Mouse (Mus musculus) embryonic facial prominence, embryonic 14.5 days (tissue): ENCODE results near the gene Twf1. TPM values are rescaled to one million over a fixed set of nuclear protein-coding genes. Genes with fewer than 3 reads are reported as not detected.

Source experiments
- ATAC-seq: fragments of 200-750 bp; cut with Nextera tagmentation; 2 replicates; pipeline ENCODE4 v1.8.0; 2017; ENCODE audit warnings: low read depth, moderate number of reproducible peaks, moderate TSS enrichment
- DNase-seq: peaks from one replicate; pipeline ENCODE4 v3.0.0-alpha.2; 2015; ENCODE audit warnings: low spot score
- H3K27ac ChIP-seq: fragments of 300-500 bp; sonication (generic); replicated peaks from 2 replicates; pipeline ENCODE4 v1.5.1; 2014; ENCODE audit warnings: low read depth, mild to moderate bottlenecking, low read length, moderate library complexity
- H3K27me3 ChIP-seq: fragments of 300-500 bp; sonication (generic); replicated peaks from 2 replicates; pipeline ENCODE4 v1.6.1; 2014; ENCODE audit warnings: low read length; ENCODE audit not compliant: control insufficient read depth, insufficient read depth
- H3K36me3 ChIP-seq: fragments of 300-500 bp; sonication (generic); 2 replicates; pipeline ENCODE4 v1.6.1; 2014; ENCODE audit warnings: low read length, mixed read lengths; ENCODE audit not compliant: control insufficient read depth, insufficient read depth
- H3K4me1 ChIP-seq: fragments of 300-500 bp; sonication (generic); 2 replicates; pipeline ENCODE4 v1.6.1; 2014; ENCODE audit warnings: antibody characterized with exemption, low read length; ENCODE audit not compliant: control insufficient read depth, insufficient read depth
- H3K4me2 ChIP-seq: fragments of 300-500 bp; sonication (generic); 2 replicates; pipeline ENCODE4 v1.6.1; 2014; ENCODE audit warnings: low read depth, mild to moderate bottlenecking, low read length, moderate library complexity, mixed read lengths
- H3K4me3 ChIP-seq: fragments of 300-500 bp; sonication (generic); 2 replicates; pipeline ENCODE4 v1.5.1; 2014; ENCODE audit warnings: low read depth, mild to moderate bottlenecking, low read length
- H3K9ac ChIP-seq: fragments of 300-500 bp; sonication (generic); 2 replicates; pipeline ENCODE4 v1.6.1; 2014; ENCODE audit warnings: low read depth, mild to moderate bottlenecking, low read length, moderate library complexity, mixed read lengths
- H3K9me3 ChIP-seq: fragments of 300-500 bp; sonication (generic); 2 replicates; pipeline ENCODE4 v1.6.1; 2016; ENCODE audit warnings: low read length; ENCODE audit not compliant: control insufficient read depth
- WGBS: fragments of 180-500 bp; shearing (Covaris S2); extraction: QIAGEN DNeasy Blood & Tissue Kit; methylation state at CpG from one replicate; pipeline ENCODE4 v1.1.7; 2014; 5-methylcytosine and 5-hydroxymethylcytosine counted together
- polyA plus RNA-seq: library from polyadenylated mRNA; unstranded; fragments of >200 nt; fragmentation: Nextera tagmentation; extraction: Ambion mirVana; gene quantifications from 2 replicates; pipeline ENCODE4 v1.2.1, GENCODE M21; 2014

The Twf1 gene
- polyA plus RNA-seq, 1 experiment from 2014 or later, result 78.3 TPM

DNA sequence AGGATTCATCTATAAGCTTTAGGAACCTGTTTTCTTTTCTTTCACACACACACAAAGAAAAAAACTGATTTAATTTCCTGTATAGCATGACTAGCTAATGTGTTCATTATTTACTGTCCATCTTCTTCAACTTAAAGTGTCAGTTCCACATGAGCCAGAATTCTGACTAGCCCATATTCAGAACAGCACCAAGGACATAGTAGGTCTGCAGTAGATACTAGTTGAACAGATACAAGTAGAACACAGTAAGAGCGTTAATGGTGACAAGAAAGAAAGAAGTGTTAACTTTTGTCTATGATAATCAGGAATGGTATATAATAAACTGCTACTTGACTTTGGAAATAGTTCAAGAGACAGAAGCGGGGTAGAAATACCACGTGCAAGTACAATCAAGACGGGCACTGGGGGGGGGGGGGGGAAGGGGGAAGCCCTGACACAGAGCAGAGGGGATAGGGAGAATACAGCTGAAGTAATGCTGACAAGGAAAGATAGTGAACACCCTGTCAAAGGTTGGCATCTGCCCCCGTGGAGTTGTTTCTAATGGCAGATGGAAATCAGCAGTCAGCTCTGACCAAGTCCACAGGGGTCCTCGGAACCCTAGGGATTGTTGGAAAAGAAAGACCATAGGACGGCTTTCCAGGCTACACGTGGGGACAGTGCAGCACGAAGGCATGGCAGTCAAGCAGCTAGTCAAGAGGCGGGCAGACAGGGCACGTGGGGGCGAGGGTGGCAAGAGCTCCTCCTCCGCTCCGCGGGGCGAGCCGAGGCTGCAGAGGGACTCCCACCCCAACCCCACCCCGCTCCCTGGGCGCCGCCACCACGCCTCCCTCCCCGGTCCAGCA lies 46.9 kb downstream of the Twf1 start:
- WGBS, result 13% methylated on average over 13 of the region's 22 CpGs
- peaks cover 4% of the 10 kb centered on the region; the same call in 1 of the 2 replicates for H3K4me1 ChIP-seq
- peak overlapping the region; percentile 84 for H3K4me2 ChIP-seq
- H3K27me3 ChIP-seq, result no peaks in the 10 kb centered on the region
- no peak for DNase-seq
- no peaks in the 10 kb centered on the region for H3K9me3 ChIP-seq
- peak overlapping the region; percentile 74 for H3K4me3 ChIP-seq
- H3K27ac ChIP-seq, result no peak overlapping the region; the same call in 1 of the 2 replicates
- H3K36me3 ChIP-seq, result no peaks in the 10 kb centered on the region
- ATAC-seq, result peak; percentile 90
- peak overlapping the region; percentile 71 for H3K9ac ChIP-seq

DNA sequence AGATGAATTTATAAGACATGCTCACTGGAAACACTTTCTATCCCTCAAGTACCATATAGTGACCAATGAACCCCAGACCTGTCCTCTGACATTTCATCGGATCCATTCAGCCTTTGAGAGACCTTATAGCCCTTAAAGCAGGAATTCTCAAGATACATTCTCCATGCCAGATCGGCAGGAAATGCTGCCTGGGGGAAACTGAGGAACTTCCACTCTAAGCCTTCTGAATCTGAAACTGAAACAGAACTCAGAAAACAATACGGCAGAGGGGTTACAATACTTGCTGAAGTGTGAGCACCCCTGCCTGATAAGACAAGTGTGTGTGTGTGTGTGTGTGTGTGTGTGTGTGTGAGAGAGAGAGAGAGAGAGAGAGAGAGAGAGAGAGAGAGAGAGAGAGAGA lies 50.4 kb downstream of the Twf1 start:
- DNase-seq, result no peak
- Histone ChIP-seq H3K4me3 (no peak overlapping the region), H3K27me3 (no peaks in the 10 kb centered on the region), H3K27ac (no peak overlapping the region), H3K9ac (no peak overlapping the region), H3K4me2 (no peak overlapping the region), H3K4me1 (peaks cover 4% of the 10 kb centered on the region; the same call in 1 of the 2 replicates), H3K9me3 (no peaks in the 10 kb centered on the region), H3K36me3 (no peaks in the 10 kb centered on the region)
- no peak for ATAC-seq
- 86% methylated on average over 3 of the region's 3 CpGs for WGBS

DNA sequence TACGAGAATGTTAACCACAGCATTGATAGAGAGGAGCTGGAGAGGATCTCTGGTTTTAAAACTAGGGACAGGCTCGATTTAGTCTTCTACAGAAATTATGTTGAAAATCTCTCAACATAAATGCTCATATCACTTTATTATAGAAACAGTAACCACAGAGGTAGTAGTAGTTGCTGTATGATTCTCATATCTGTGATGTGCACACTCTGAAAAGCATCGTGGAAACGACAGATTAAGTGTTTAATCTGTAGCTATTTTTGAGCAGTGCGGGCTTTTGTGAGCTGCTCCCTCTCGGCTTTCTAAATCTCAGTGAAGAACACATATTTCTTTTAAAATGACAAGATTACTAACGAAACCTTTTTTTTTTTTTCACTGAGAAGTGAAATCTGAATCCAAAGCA lies 54.2 kb downstream of the Twf1 start:
- ATAC-seq, result no peak
- Histone ChIP-seq H3K27me3 (no peaks in the 10 kb centered on the region), H3K4me3 (no peak overlapping the region), H3K4me1 (no peaks in the 10 kb centered on the region), H3K36me3 (peaks cover 15% of the 10 kb centered on the region), H3K9ac (no peak overlapping the region), H3K9me3 (no peaks in the 10 kb centered on the region), H3K4me2 (no peak overlapping the region), H3K27ac (no peak overlapping the region)
- WGBS, result 91% methylated on average over 7 of the region's 7 CpGs
- no peak for DNase-seq

DNA sequence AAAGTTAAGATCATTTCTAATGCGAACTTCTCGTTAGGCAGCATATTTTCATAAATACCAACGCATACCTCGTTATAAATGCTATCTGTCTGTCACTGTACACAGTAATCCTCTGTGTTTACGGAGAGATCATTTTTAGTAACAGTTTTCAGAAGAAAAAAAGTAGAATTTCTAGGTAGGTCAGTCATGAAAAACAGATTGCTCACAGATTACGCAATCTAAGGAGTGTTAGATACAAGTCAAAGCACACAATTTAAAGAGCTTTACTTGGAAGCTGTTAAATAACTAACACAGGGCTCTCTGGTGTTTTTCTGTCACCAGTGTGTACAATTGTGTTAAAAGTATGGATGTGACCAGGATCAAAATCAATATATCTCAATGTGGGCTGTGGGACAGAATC lies 56.7 kb downstream of the Twf1 start:
- 83% methylated on average over 6 of the region's 6 CpGs for WGBS
- H3K36me3 ChIP-seq, result peaks cover 18% of the 10 kb centered on the region
- DNase-seq (no peak), ATAC-seq (no peak)
- H3K27ac ChIP-seq, result no peak overlapping the region
- no peaks in the 10 kb centered on the region for H3K27me3 ChIP-seq
- no peaks in the 10 kb centered on the region for H3K4me1 ChIP-seq
- no peaks in the 10 kb centered on the region for H3K9me3 ChIP-seq
- H3K4me3 ChIP-seq, result no peak overlapping the region
- no peak overlapping the region for H3K4me2 ChIP-seq
- H3K9ac ChIP-seq, result no peak overlapping the region

DNA sequence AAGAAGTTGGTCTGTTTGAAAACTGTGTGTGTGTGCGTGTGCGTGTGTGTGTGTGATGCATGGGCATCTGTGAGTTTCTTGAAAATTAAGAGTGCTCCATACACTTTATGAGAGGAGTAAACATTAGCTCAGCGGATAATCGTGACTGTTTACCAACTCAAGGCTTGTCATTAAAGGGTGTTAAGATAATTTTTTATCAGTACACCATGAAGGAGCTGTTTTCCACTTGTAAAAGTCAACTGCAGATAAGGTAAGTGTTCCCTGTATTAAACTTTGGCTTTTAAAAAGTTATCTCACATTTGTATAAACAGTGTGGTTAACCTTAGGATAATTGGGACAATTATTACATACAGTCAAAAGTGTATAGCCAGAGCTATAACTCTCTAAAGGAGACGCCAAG lies 57.4 kb downstream of the Twf1 start:
- ATAC-seq, result no peak

DNA sequence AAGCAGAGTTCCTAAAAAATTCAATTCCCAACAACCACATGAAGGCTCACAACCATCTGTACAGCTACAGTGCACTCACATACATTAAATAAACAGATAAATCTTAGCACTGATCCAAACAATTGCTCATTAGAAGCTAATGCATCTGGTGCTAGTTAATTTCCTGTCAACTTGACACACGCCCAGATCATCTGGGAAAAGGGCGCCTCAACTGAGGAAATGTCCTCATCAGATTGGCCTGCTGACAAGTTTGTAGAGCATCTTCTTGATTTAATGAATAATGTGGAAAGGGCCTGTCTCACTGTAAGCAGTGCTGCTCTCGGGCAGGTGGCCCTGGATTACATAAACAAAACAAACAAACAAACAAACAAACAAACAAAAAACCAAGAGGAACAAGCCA lies 59.2 kb downstream of the Twf1 start:
- Histone ChIP-seq H3K4me3 (no peak overlapping the region), H3K4me1 (no peaks in the 10 kb centered on the region), H3K27me3 (no peaks in the 10 kb centered on the region), H3K9me3 (no peaks in the 10 kb centered on the region), H3K36me3 (peaks cover 23% of the 10 kb centered on the region), H3K27ac (no peak overlapping the region), H3K4me2 (no peak overlapping the region), H3K9ac (no peak overlapping the region)
- 80% methylated on average over 3 of the region's 3 CpGs for WGBS
- DNase-seq, result peak; percentile 30
- ATAC-seq, result no peak

More for the DNA sequence above, 57.4 kb downstream of the Twf1 start:
- Histone ChIP-seq H3K4me2 (no peak overlapping the region), H3K27me3 (no peaks in the 10 kb centered on the region), H3K4me1 (no peaks in the 10 kb centered on the region), H3K9me3 (no peaks in the 10 kb centered on the region), H3K36me3 (peaks cover 18% of the 10 kb centered on the region), H3K27ac (no peak overlapping the region), H3K4me3 (no peak overlapping the region), H3K9ac (no peak overlapping the region)
- DNase-seq, result no peak
- WGBS, result 89% methylated on average over 5 of the region's 5 CpGs

Other genes starting within 250 kb of the Twf1 start
- 8.4 and 9.7 TPM in 2 replicates for gene Adamts20, start 124.5 kb downstream of the Twf1 start, polyA plus RNA-seq
- 8.7 and 9.7 TPM in 2 replicates for gene Pus7l, start 46.3 kb downstream of the Twf1 start, polyA plus RNA-seq
- 4.4 and 5.2 TPM in 2 replicates for gene Irak4, start 46.2 kb downstream of the Twf1 start, polyA plus RNA-seq
- 9.6 and 11.1 TPM in 2 replicates for gene Tmem117, start 39.3 kb upstream of the Twf1 start, polyA plus RNA-seq